Mouse (Mus musculus): ENCODE measurements around the gene Cnih1. TPM values are rescaled to one million over a fixed set of nuclear protein-coding genes. Genes with fewer than 3 reads are reported as not detected.

Cnih1 gene
- polyA plus RNA-seq, 1 experiment from 2014 or later: 190 TPM

- WGBS: 93% methylated on average over 10 of the region's 10 CpGs
- Histone ChIP-seq H3K27ac (no peak overlapping the region), H3K9ac (no peak overlapping the region), H3K4me3 (no peak overlapping the region), H3K4me2 (no peak overlapping the region), H3K27me3 (no peaks in the 10 kb centered on the region), H3K9me3 (peaks cover 7% of the 10 kb centered on the region; the same call in 1 of the 2 replicates), H3K36me3 (peaks cover 32% of the 10 kb centered on the region), H3K4me1 (replicated peaks) (peaks cover 26% of the 10 kb centered on the region)
- no peak for ATAC-seq (ENCODE audit: low FRiP score)
These were observed 4.8 kb downstream of the Cnih1 start for GRCm38 (mm10) chr14:46783327-46783926.

- Histone ChIP-seq H3K4me2 (no peak overlapping the region), H3K4me1 (replicated peaks) (peaks cover 25% of the 10 kb centered on the region), H3K4me3 (no peak overlapping the region), H3K9ac (no peak overlapping the region), H3K9me3 (peaks cover 7% of the 10 kb centered on the region; the same call in 1 of the 2 replicates), H3K27me3 (no peaks in the 10 kb centered on the region), H3K36me3 (peaks cover 41% of the 10 kb centered on the region), H3K27ac (no peak overlapping the region)
- WGBS: 90% methylated on average over 8 of the region's 8 CpGs
- ATAC-seq (ENCODE audit: low FRiP score): no peak
These were observed 5.9 kb downstream of the Cnih1 start for GRCm38 (mm10) chr14:46782187-46782828.

- H3K36me3 ChIP-seq: peaks cover 47% of the 10 kb centered on the region
- 99% methylated on average over 7 of the region's 7 CpGs for WGBS
These were observed 7.1 kb downstream of the Cnih1 start for GRCm38 (mm10) chr14:46781086-46781485.

GRCm38 (mm10) chr14:46779217-46779616 lies 9.0 kb downstream of the Cnih1 start:
- no peaks in the 10 kb centered on the region for H3K4me1 ChIP-seq (replicated peaks)
- ATAC-seq (ENCODE audit: low FRiP score): no peak
- WGBS: 96% methylated on average over 7 of the region's 7 CpGs
- peaks cover 7% of the 10 kb centered on the region; the same call in 1 of the 2 replicates for H3K9me3 ChIP-seq
- H3K27ac ChIP-seq: no peak overlapping the region
- H3K9ac ChIP-seq: no peak overlapping the region
- peaks cover 63% of the 10 kb centered on the region for H3K36me3 ChIP-seq
- no peaks in the 10 kb centered on the region for H3K27me3 ChIP-seq
- no peak overlapping the region for H3K4me2 ChIP-seq
- no peak overlapping the region for H3K4me3 ChIP-seq

More at GRCm38 (mm10) chr14:46781086-46781485, 7.1 kb downstream of the Cnih1 start:
- no peaks in the 10 kb centered on the region for H3K27me3 ChIP-seq
- peaks cover 14% of the 10 kb centered on the region for H3K4me1 ChIP-seq (replicated peaks)
- H3K27ac ChIP-seq: no peak overlapping the region
- H3K4me3 ChIP-seq: no peak overlapping the region
- no peak overlapping the region for H3K9ac ChIP-seq
- peaks cover 7% of the 10 kb centered on the region; the same call in 1 of the 2 replicates for H3K9me3 ChIP-seq
- no peak overlapping the region for H3K4me2 ChIP-seq
- ATAC-seq (ENCODE audit: low FRiP score): no peak

- Histone ChIP-seq H3K4me3 (no peak overlapping the region), H3K27ac (no peak overlapping the region), H3K4me1 (replicated peaks) (no peaks in the 10 kb centered on the region), H3K4me2 (no peak overlapping the region), H3K27me3 (no peaks in the 10 kb centered on the region), H3K9ac (no peak overlapping the region), H3K36me3 (peaks cover 68% of the 10 kb centered on the region), H3K9me3 (peaks cover 7% of the 10 kb centered on the region; the same call in 1 of the 2 replicates)
- WGBS: 98% methylated on average over 9 of the region's 9 CpGs
- no peak for ATAC-seq (ENCODE audit: low FRiP score)
These were observed 9.5 kb downstream of the Cnih1 start for GRCm38 (mm10) chr14:46778756-46779155.

GRCm38 (mm10) chr14:46770036-46770435 lies 18.2 kb downstream of the Cnih1 start:
- no peak for ATAC-seq (ENCODE audit: low FRiP score)
- Histone ChIP-seq H3K9ac (no peak overlapping the region), H3K36me3 (peaks cover 67% of the 10 kb centered on the region), H3K4me2 (no peak overlapping the region), H3K27ac (no peak overlapping the region), H3K27me3 (no peaks in the 10 kb centered on the region), H3K9me3 (no peaks in the 10 kb centered on the region), H3K4me3 (no peak overlapping the region), H3K4me1 (replicated peaks) (no peaks in the 10 kb centered on the region)
- 89% methylated on average over 6 of the region's 6 CpGs for WGBS

GRCm38 (mm10) chr14:46767116-46767515 lies 21.1 kb downstream of the Cnih1 start:
- ATAC-seq (ENCODE audit: low FRiP score): no peak
- Histone ChIP-seq H3K27ac (no peak overlapping the region), H3K4me1 (replicated peaks) (no peaks in the 10 kb centered on the region), H3K4me2 (no peak overlapping the region), H3K9me3 (no peaks in the 10 kb centered on the region), H3K4me3 (no peak overlapping the region), H3K36me3 (peaks cover 41% of the 10 kb centered on the region), H3K27me3 (no peaks in the 10 kb centered on the region), H3K9ac (no peak overlapping the region)
- 86% methylated on average over 12 of the region's 12 CpGs for WGBS

GRCm38 (mm10) chr14:46761186-46761585 lies 27.0 kb downstream of the Cnih1 start:
- 46% methylated on average over 6 of the region's 6 CpGs for WGBS

GRCm38 (mm10) chr14:46760355-46761029 lies 27.7 kb downstream of the Cnih1 start, which contains the start of gene Cdkn3:
Gene Cdkn3, plus strand, starts transcription at chr14:46760541.
- H3K27me3 ChIP-seq: no peaks in the 10 kb centered on the region
- H3K9ac ChIP-seq: peak within 1 kb of the TSS; percentile 79
- H3K27ac ChIP-seq: no peak within 1 kb of the TSS
- H3K4me2 ChIP-seq: peak within 1 kb of the TSS; percentile 93
- WGBS: under 1% methylated on average over 54 of the region's 54 CpGs
- peaks cover 11% of the 10 kb centered on the region for H3K4me1 ChIP-seq (replicated peaks)
- peak; percentile 100 for ATAC-seq (ENCODE audit: low FRiP score)
- peak within 1 kb of the TSS; percentile 60 for H3K4me3 ChIP-seq
- H3K36me3 ChIP-seq: no peaks in the 10 kb centered on the region
- peaks cover 7% of the 10 kb centered on the region; the same call in 1 of the 2 replicates for H3K9me3 ChIP-seq

More at GRCm38 (mm10) chr14:46761186-46761585, 27.0 kb downstream of the Cnih1 start:
- Histone ChIP-seq H3K27me3 (no peaks in the 10 kb centered on the region), H3K4me3 (peak overlapping the region; percentile 60), H3K36me3 (no peaks in the 10 kb centered on the region), H3K27ac (no peak overlapping the region), H3K4me1 (replicated peaks) (peaks cover 11% of the 10 kb centered on the region), H3K9ac (peak overlapping the region; percentile 79), H3K9me3 (peaks cover 7% of the 10 kb centered on the region; the same call in 1 of the 2 replicates), H3K4me2 (peak overlapping the region; percentile 93)
- no peak for ATAC-seq (ENCODE audit: low FRiP score)

GRCm38 (mm10) chr14:46759970-46760354 lies 28.2 kb downstream of the Cnih1 start:
- H3K9ac ChIP-seq: no peak overlapping the region
- WGBS: 1% methylated on average over 7 of the region's 7 CpGs
- H3K27ac ChIP-seq: no peak overlapping the region
- peaks cover 7% of the 10 kb centered on the region; the same call in 1 of the 2 replicates for H3K9me3 ChIP-seq
- no peaks in the 10 kb centered on the region for H3K27me3 ChIP-seq
- ATAC-seq (ENCODE audit: low FRiP score): no peak
- peaks cover 11% of the 10 kb centered on the region for H3K4me1 ChIP-seq (replicated peaks)
- H3K4me2 ChIP-seq: peak overlapping the region; percentile 93
- H3K4me3 ChIP-seq: peak overlapping the region; percentile 60
- no peaks in the 10 kb centered on the region for H3K36me3 ChIP-seq

- Histone ChIP-seq H3K27ac (no peak overlapping the region), H3K27me3 (no peaks in the 10 kb centered on the region), H3K4me3 (no peak overlapping the region), H3K4me1 (replicated peaks) (peaks cover 11% of the 10 kb centered on the region), H3K36me3 (no peaks in the 10 kb centered on the region), H3K9ac (no peak overlapping the region), H3K9me3 (peaks cover 7% of the 10 kb centered on the region; the same call in 1 of the 2 replicates), H3K4me2 (no peak overlapping the region)
- no peak for ATAC-seq (ENCODE audit: low FRiP score)
- 67% methylated on average over 9 of the region's 9 CpGs for WGBS
These were observed 30.5 kb downstream of the Cnih1 start for GRCm38 (mm10) chr14:46757736-46758135.

GRCm38 (mm10) chr14:46755851-46756250 lies 32.4 kb downstream of the Cnih1 start:
- ATAC-seq (ENCODE audit: low FRiP score): no peak
- no peaks in the 10 kb centered on the region for H3K27me3 ChIP-seq
- H3K9ac ChIP-seq: no peak overlapping the region
- peaks cover 1% of the 10 kb centered on the region for H3K4me1 ChIP-seq (replicated peaks)
- H3K4me3 ChIP-seq: no peak overlapping the region
- no peak overlapping the region for H3K4me2 ChIP-seq
- H3K9me3 ChIP-seq: peaks cover 7% of the 10 kb centered on the region; the same call in 1 of the 2 replicates
- 96% methylated on average over 8 of the region's 8 CpGs for WGBS
- H3K27ac ChIP-seq: no peak overlapping the region
- no peaks in the 10 kb centered on the region for H3K36me3 ChIP-seq
